Mouse (Mus musculus): ENCODE measurements around the gene Pou2f3. TPM values are rescaled to one million over a fixed set of nuclear protein-coding genes. Genes with fewer than 3 reads are reported as not detected.

Pou2f3 gene
- 0.02 TPM in 1 of 2 replicates, not detected in the other for polyA plus RNA-seq (2012; rRNA removed)

GRCm38 (mm10) chr9:43210190-43210682 lies at the start of gene Pou2f3:
TSS of gene Pou2f3 (minus strand) at chr9:43210369.

GRCm38 (mm10) chr9:43239712-43240593 lies 29.8 kb upstream of the Pou2f3 start, which contains the start of gene Oaf:
TSS of gene Oaf (minus strand) at chr9:43239911.

GRCm38 (mm10) chr9:43116134-43116996 lies 93.8 kb downstream of the Pou2f3 start, which contains the start of gene Tmem136:
TSS of gene Tmem136 (minus strand) at chr9:43116570.

GRCm38 (mm10) chr9:43107187-43107517 lies 103.0 kb downstream of the Pou2f3 start, which contains the start of gene Arhgef12:
TSS of gene Arhgef12 (minus strand) at chr9:43107239.

Other genes starting within 250 kb of the Pou2f3 start
- 7.4 and 9.4 TPM in 2 replicates for gene Arhgef12, start 103.1 kb downstream of the Pou2f3 start, polyA plus RNA-seq (2012; rRNA removed)
- gene Tmem136, start 93.8 kb downstream of the Pou2f3 start, polyA plus RNA-seq (2012; rRNA removed) = 2.3 and 2.6 TPM in 2 replicates
- 36.4 and 37.8 TPM in 2 replicates for gene Oaf, start 29.5 kb upstream of the Pou2f3 start, polyA plus RNA-seq (2012; rRNA removed)
- gene Trim29, start 100.5 kb upstream of the Pou2f3 start, polyA plus RNA-seq (2012; rRNA removed) = 0.01 and 0.02 TPM in 2 replicates